Mouse (Mus musculus) CH12.LX (cell line): ENCODE measurements around the gene Astn2.

Experiments used
- CHD1 ChIP-seq: IDR thresholded peaks from 2 replicates; pipeline ENCODE4 v1.6.1; 2012; ENCODE audit warnings: low read depth, low read length, improper control_type of control experiment, inconsistent platforms
- CHD2 ChIP-seq: IDR thresholded peaks from 2 replicates; pipeline ENCODE4 v1.6.1; 2011; ENCODE audit warnings: low read length, improper control_type of control experiment
- CTCF ChIP-seq, 2 experiments: IDR thresholded peaks in 1 of 2; conservative IDR thresholded peaks in 1 of 2; 2 replicates each; pipeline ENCODE4 v1.5.1; 2011 to 2012; ENCODE audit warnings: low read depth in 2 of 2, low read length in 2 of 2, improper control_type of control experiment in 1 of 2, inconsistent platforms in 1 of 2, mild to moderate bottlenecking in 1 of 2, moderate library complexity in 1 of 2
- EP300 ChIP-seq: IDR thresholded peaks from 2 replicates; pipeline ENCODE4 v1.6.1; 2011; ENCODE audit warnings: low read length, improper control_type of control experiment
- HCFC1 ChIP-seq: IDR thresholded peaks from 2 replicates; pipeline ENCODE4 v1.6.1; 2012; ENCODE audit warnings: low read depth, mild to moderate bottlenecking, inconsistent platforms, low read length, improper control_type of control experiment
- JUN ChIP-seq: IDR thresholded peaks from 2 replicates; pipeline ENCODE4 v1.6.1; 2011; ENCODE audit warnings: low read depth, mild to moderate bottlenecking, low read length, improper control_type of control experiment, moderate library complexity; ENCODE audit not compliant: insufficient read depth
- MXI1 ChIP-seq: IDR thresholded peaks from 2 replicates; pipeline ENCODE4 v1.6.1; 2011; ENCODE audit warnings: mild to moderate bottlenecking, low read depth, low read length, improper control_type of control experiment
- POLR2A ChIP-seq: IDR thresholded peaks from 2 replicates; pipeline ENCODE4 v1.6.1; 2011; ENCODE audit warnings: low read depth, mild to moderate bottlenecking, improper control_type of control experiment, low read length
- SIN3A ChIP-seq: IDR thresholded peaks from 2 replicates; pipeline ENCODE4 v1.6.1; 2012; ENCODE audit warnings: low read length, improper control_type of control experiment, inconsistent platforms
- SMC3 ChIP-seq: IDR thresholded peaks from 2 replicates; pipeline ENCODE4 v1.6.1; 2011; ENCODE audit warnings: low read depth, low read length, improper control_type of control experiment
- UBTF ChIP-seq: IDR thresholded peaks from 2 replicates; pipeline ENCODE4 v1.6.1; 2012; ENCODE audit warnings: low read depth, mild to moderate bottlenecking, inconsistent platforms, low read length, improper control_type of control experiment, moderate library complexity
- ZC3H11A ChIP-seq: IDR thresholded peaks from 2 replicates; pipeline ENCODE4 v1.6.1; 2012; ENCODE audit warnings: low read depth, mild to moderate bottlenecking, inconsistent platforms, low read length, improper control_type of control experiment
- ZMIZ1 ChIP-seq: IDR thresholded peaks from 2 replicates; pipeline ENCODE4 v1.6.1; 2012; ENCODE audit warnings: low read depth, mild to moderate bottlenecking, inconsistent platforms, low read length, improper control_type of control experiment
- ZNF384 ChIP-seq: IDR thresholded peaks from 2 replicates; pipeline ENCODE4 v1.6.1; 2012; ENCODE audit warnings: low read depth, low read length, improper control_type of control experiment, inconsistent platforms

- TF ChIP-seq ZMIZ1 (no peak), EP300 (no peak), CTCF (conservative IDR thresholded peaks at IDR 0.05 in 1 of 2, IDR thresholded peaks at IDR 0.05 in 1 of 2; ENCODE audit: low read depth in 2 of 2, low read length in 2 of 2) (no peak), SIN3A (no peak), CHD1 (no peak), SMC3 (no peak), MXI1 (no peak), POLR2A (no peak), HCFC1 (no peak), UBTF (no peak), ZNF384 (no peak), JUN (no peak), ZC3H11A (no peak), CHD2 (no peak)
Measured at GRCm38 (mm10) chr4:65532071-65532736, 872.2 kb downstream of the Astn2 start.
